Mouse (Mus musculus) liver, adult 2 months (tissue): Measurements from ENCODE around the gene Coq7.

ENCODE experiments used
- CTCF ChIP-seq: fragments of 200-500 bp; IDR thresholded peaks from 2 replicates; pipeline ENCODE4 v1.5.1; 2011; ENCODE audit warnings: low read depth, low read length, control low read depth
- POLR2A ChIP-seq: fragments of 200-500 bp; IDR thresholded peaks from 2 replicates; pipeline ENCODE4 v1.6.1; 2011; ENCODE audit warnings: low read length, control low read depth; ENCODE audit not compliant: insufficient read depth; ENCODE audit errors: extremely low read depth

DNA sequence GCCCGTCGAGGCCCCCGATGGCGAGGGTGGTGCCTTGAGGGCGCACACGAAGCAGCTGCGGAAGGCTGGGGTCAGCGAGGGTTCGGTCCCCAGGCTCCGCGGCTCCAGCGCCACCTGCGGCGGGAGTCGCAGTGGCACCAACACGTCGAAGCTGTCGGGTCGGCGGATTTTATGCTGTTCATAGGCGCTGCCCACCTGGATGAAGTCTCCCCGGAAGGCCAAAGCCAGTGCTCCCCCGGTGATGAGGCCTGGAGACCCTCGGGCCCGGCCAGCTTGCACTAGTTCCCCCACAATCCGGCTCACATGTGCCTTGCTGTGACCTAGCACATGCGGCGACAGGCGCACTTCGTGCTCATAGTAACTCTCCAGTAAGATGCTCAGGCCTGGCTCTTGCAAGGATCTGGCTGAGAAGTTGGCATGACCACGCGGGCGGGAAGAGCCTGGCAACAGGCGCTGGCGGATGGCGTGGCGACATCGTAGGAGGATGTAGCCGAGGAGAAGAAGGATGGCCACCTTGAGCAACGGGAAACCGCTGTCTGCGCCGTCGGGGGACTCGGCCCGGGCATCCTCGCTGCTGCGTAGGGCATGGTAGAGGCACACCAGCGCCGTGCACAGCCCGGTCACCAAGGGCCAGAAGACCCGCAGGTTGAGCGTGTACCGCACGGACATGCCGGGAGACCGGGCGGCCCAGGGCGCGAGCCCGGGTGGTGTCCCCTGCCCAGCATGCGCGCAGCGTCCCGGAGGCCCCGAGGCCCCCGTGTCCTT lies 42.3 kb downstream of the Coq7 start:
- TF ChIP-seq CTCF (no peak), POLR2A (no peak)
